Mouse (Mus musculus): ENCODE data around the gene Rora.

GRCm38 (mm10) chr9:68873838-68874237 is 220.3 kb downstream of the Rora start:
- TF ChIP-seq POLR2A (IDR thresholded peaks at IDR 0.05; ENCODE audit: low read depth, low read length) = no peak
- no peak for TF ChIP-seq CTCF (IDR thresholded peaks at IDR 0.05; ENCODE audit: extremely low read depth, insufficient read length, insufficient replicate concordance, low read depth, low read length)
